Mouse (Mus musculus) olfactory bulb, adult 2 months (tissue): ENCODE measurements around the gene Palm.

ENCODE experiments used
- CTCF ChIP-seq: fragments of 200-500 bp; IDR thresholded peaks from 2 replicates; pipeline ENCODE4 v1.5.1; 2012; ENCODE audit warnings: low read depth, mild to moderate bottlenecking, low read length, moderate library complexity; ENCODE audit not compliant: insufficient read depth
- POLR2A ChIP-seq: fragments of 200-500 bp; IDR thresholded peaks from 2 replicates; pipeline ENCODE4 v1.6.1; 2012; ENCODE audit warnings: mild to moderate bottlenecking, low read depth, low read length, moderate library complexity; ENCODE audit not compliant: insufficient read depth

DNA sequence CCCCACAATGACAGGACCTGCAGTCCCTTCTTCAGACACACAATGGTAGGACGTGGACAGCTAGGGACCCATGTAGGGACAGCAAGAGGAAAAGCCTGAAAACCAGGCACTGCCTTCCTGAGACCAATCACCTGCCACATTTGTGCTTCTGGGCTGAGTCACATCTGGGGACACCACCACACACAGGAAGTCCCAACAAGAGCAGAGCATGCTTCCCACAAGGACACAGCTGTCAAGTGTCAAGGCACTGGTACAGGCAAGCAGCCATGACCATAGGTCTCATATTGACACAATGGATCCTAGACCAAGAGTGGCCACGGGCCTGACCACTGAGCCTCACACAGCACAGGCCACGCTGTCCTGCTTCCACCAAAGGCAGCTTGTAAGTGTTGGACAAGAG, 30.5 kb upstream of the Palm start:
- no peak for TF ChIP-seq POLR2A
- TF ChIP-seq CTCF, result no peak
